In genomic region chr13:32802259-32803081, GRCm38 (mm10) we compare ENCODE assay signal across 7 mouse cellular contexts. TPM values are rescaled to one million over a fixed set of nuclear protein-coding genes. Genes with fewer than 3 reads are reported as not detected.
DNase-seq lines count a peak whose midpoint lies in the region; ATAC-seq and TF ChIP-seq lines count a peak whose summit lies in the region.

TSS of gene D930007J09Rik (minus strand) at chr13:32802849.

- peak within 1 kb of the TSS; percentile 69 for H3K4me3 ChIP-seq in cerebellum, adult 2 months (replicated peaks; ENCODE audit: insufficient read depth, low read depth, low read length)
- H3K4me3 ChIP-seq in forebrain, postnatal 0 days (ENCODE audit: low read depth, low read length): peak within 1 kb of the TSS; percentile 89
- H3K4me3 ChIP-seq in hindbrain, postnatal 0 days (ENCODE audit: low read length): peak within 1 kb of the TSS; percentile 91

- DNase-seq in ZHBTc4 (ENCODE audit: low read depth, low spot score): peak; percentile 65
- DNase-seq in cerebellum, adult 2 months: peak; percentile 52 to 68
- peak; percentile 47 for DNase-seq in forebrain, postnatal 0 days
- peak; percentile 58 for DNase-seq in hindbrain, postnatal 0 days (ENCODE audit: low spot score)
- peak; percentile 62 to 68 for DNase-seq in left cerebral cortex, postnatal 25 days (ENCODE audit: low spot score in 2 of 2)
- peak; percentile 44 to 51 for DNase-seq in right cerebral cortex, postnatal 36 days (ENCODE audit: low spot score in 2 of 2)

- TF ChIP-seq POLR2A in cerebellum, adult 2 months (IDR thresholded peaks at IDR 0.05; ENCODE audit: borderline replicate concordance, insufficient read depth, low read length): no peak

- H3K4me2 ChIP-seq in forebrain, postnatal 0 days (ENCODE audit: low read depth): peak within 1 kb of the TSS; percentile 81
- H3K4me2 ChIP-seq in hindbrain, postnatal 0 days (ENCODE audit: low read depth, low read length): peak within 1 kb of the TSS; percentile 70

- H3K27me3 ChIP-seq in cerebellum, adult 2 months (ENCODE audit: control insufficient read depth, insufficient read depth, low read length): no peaks in the 10 kb centered on the region
- no peaks in the 10 kb centered on the region for H3K27me3 ChIP-seq in forebrain, postnatal 0 days (ENCODE audit: insufficient read depth, low read length)
- no peaks in the 10 kb centered on the region for H3K27me3 ChIP-seq in hindbrain, postnatal 0 days (ENCODE audit: insufficient read depth, low read length)

- peak; percentile 42 for ATAC-seq in forebrain, postnatal 0 days
- peak; percentile 9 for ATAC-seq in hindbrain, postnatal 0 days
- ATAC-seq in megakaryocyte progenitor cell, adult 5-6 weeks (replicated peaks; ENCODE audit: poor library complexity): peak; percentile 20

- H3K27ac ChIP-seq in cerebellum, adult 2 months (ENCODE audit: insufficient read depth, low read length): peak within 1 kb of the TSS; percentile 47
- peak within 1 kb of the TSS; percentile 89 for H3K27ac ChIP-seq in forebrain, postnatal 0 days (ENCODE audit: low read depth, low read length)
- H3K27ac ChIP-seq in hindbrain, postnatal 0 days: peak within 1 kb of the TSS; percentile 93

- H3K9ac ChIP-seq in forebrain, postnatal 0 days: peak within 1 kb of the TSS; percentile 92
- H3K9ac ChIP-seq in hindbrain, postnatal 0 days (replicated peaks; ENCODE audit: low read length): peak within 1 kb of the TSS; percentile 85

- no peaks in the 10 kb centered on the region for H3K9me3 ChIP-seq in forebrain, postnatal 0 days (ENCODE audit: low read length)
- no peaks in the 10 kb centered on the region for H3K9me3 ChIP-seq in hindbrain, postnatal 0 days (ENCODE audit: low read length)

- H3K36me3 ChIP-seq in forebrain, postnatal 0 days (ENCODE audit: insufficient read depth): peaks cover 10% of the 10 kb centered on the region
- H3K36me3 ChIP-seq in hindbrain, postnatal 0 days (ENCODE audit: insufficient read depth, low read length): peaks cover 12% of the 10 kb centered on the region

- TF ChIP-seq CTCF in cerebellum, adult 2 months (IDR thresholded peaks at IDR 0.05; ENCODE audit: borderline replicate concordance, insufficient read depth, low read depth, low read length): no peak
- TF ChIP-seq CTCF in forebrain, postnatal 0 days (IDR thresholded peaks at IDR 0.05; ENCODE audit: low read depth): no peak
- no peak for TF ChIP-seq CTCF in hindbrain, postnatal 0 days (IDR thresholded peaks at IDR 0.05; ENCODE audit: low read depth)

- WGBS in cerebellum, adult 2 months: under 1% methylated on average over 95 of the region's 95 CpGs
- under 1% methylated on average over 95 of the region's 95 CpGs for WGBS in forebrain, postnatal 0 days
- WGBS in hindbrain, postnatal 0 days: under 1% methylated on average over 89 of the region's 95 CpGs

- intact Hi-C loops in left cerebral cortex, postnatal 25 days (cut with DNase I): no loop called here

- H3K4me1 ChIP-seq in cerebellum, adult 2 months (ENCODE audit: control insufficient read depth, insufficient read depth, low read length): no peaks in the 10 kb centered on the region
- peaks cover 21% of the 10 kb centered on the region for H3K4me1 ChIP-seq in forebrain, postnatal 0 days (ENCODE audit: insufficient read depth)
- H3K4me1 ChIP-seq in hindbrain, postnatal 0 days (ENCODE audit: insufficient read depth, low read length): peaks cover 13% of the 10 kb centered on the region

RNA-seq across cellular contexts. Expression of gene D930007J09Rik, which starts in this region (rescaled TPM):
- 0.88 TPM in 1 of 2 replicates, not detected in the other for polyA plus RNA-seq in cerebellum, adult 2 months (2012; rRNA removed)
- total RNA-seq in forebrain, postnatal 0 days (2014; rRNA removed): not detected in 2 replicates
- not detected in 2 replicates for polyA plus RNA-seq in forebrain, postnatal 0 days (2015; fragmentation: Nextera tagmentation; extraction: Ambion mirVana)
- not detected in 2 replicates for total RNA-seq in hindbrain, postnatal 0 days (2014; rRNA removed)
- polyA plus RNA-seq in hindbrain, postnatal 0 days (2015; fragmentation: Nextera tagmentation; extraction: Ambion mirVana): not detected in 2 replicates
- total RNA-seq in left cerebral cortex, postnatal 25 days (2021): 1 to 10 TPM; 1.1 to 1.7 TPM
- not detected in 2 replicates for total RNA-seq in megakaryocyte progenitor cell, adult 5-6 weeks (2015)
- total RNA-seq in megakaryocyte progenitor cell, adult 5-6 weeks (2017): not detected in 2 replicates

Comparison
In these comparisons a context has a peak if more than half of its experiments do, and no peak if none do; other contexts are left out.
1. Peak in every context shown above with its lines: DNase-seq, ATAC-seq, H3K4me3 ChIP-seq and H3K27ac ChIP-seq.
2. Peak in DNase-seq, H3K4me3 ChIP-seq and H3K27ac ChIP-seq in cerebellum, adult 2 months; RNA of the gene not detected or under 1 TPM.
3. Peak in DNase-seq, ATAC-seq, H3K4me3 ChIP-seq, H3K27ac ChIP-seq, H3K9ac ChIP-seq and H3K4me2 ChIP-seq in forebrain, postnatal 0 days; RNA of the gene not detected or under 1 TPM.
4. Peak in DNase-seq, ATAC-seq, H3K4me3 ChIP-seq, H3K27ac ChIP-seq, H3K9ac ChIP-seq and H3K4me2 ChIP-seq in hindbrain, postnatal 0 days; RNA of the gene not detected or under 1 TPM.
5. Peak in ATAC-seq in megakaryocyte progenitor cell, adult 5-6 weeks; RNA of the gene not detected or under 1 TPM.